Mouse (Mus musculus) ES-Bruce4 (cell line): ENCODE data around the gene Rassf10. TPM values are rescaled to one million over a fixed set of nuclear protein-coding genes. Genes with fewer than 3 reads are reported as not detected.

ENCODE experiments used
- H3K27ac ChIP-seq: 2 replicates; pipeline ENCODE4 v1.5.1; 2012; ENCODE audit warnings: low read length, inconsistent platforms; ENCODE audit not compliant: insufficient read depth
- H3K27me3 ChIP-seq: 2 replicates; pipeline ENCODE4 v1.6.1; 2012; ENCODE audit warnings: mild to moderate bottlenecking, low read length, inconsistent platforms; ENCODE audit not compliant: control insufficient read depth, poor library complexity, insufficient read depth, severe bottlenecking
- H3K36me3 ChIP-seq: 2 replicates; pipeline ENCODE4 v1.6.1; 2012; ENCODE audit warnings: inconsistent platforms, mild to moderate bottlenecking, low read length, moderate library complexity; ENCODE audit not compliant: control insufficient read depth, poor library complexity, insufficient read depth, severe bottlenecking
- H3K4me1 ChIP-seq: one replicate; pipeline ENCODE4 v1.8.1; 2011; ENCODE audit warnings: low read length; ENCODE audit not compliant: control insufficient read depth, insufficient read depth
- H3K4me3 ChIP-seq: 2 replicates; pipeline ENCODE4 v1.5.1; 2011; ENCODE audit warnings: low read depth, mild to moderate bottlenecking, low read length
- H3K9ac ChIP-seq: 2 replicates; pipeline ENCODE4 v1.6.1; 2012; ENCODE audit warnings: low read depth, mild to moderate bottlenecking, inconsistent platforms; ENCODE audit not compliant: poor library complexity, severe bottlenecking
- H3K9me3 ChIP-seq: replicated peaks from 2 replicates; pipeline ENCODE4 v1.6.1; 2012; ENCODE audit warnings: mild to moderate bottlenecking, low read length, inconsistent platforms; ENCODE audit not compliant: control insufficient read depth, poor library complexity, insufficient read depth, severe bottlenecking
- CTCF ChIP-seq: IDR thresholded peaks from one replicate; pipeline ENCODE4 v1.8.1; 2011; ENCODE audit warnings: low read depth, low read length
- EP300 ChIP-seq: IDR thresholded peaks from 2 replicates; pipeline ENCODE4 v1.6.1; 2011; ENCODE audit warnings: low read depth, low read length; ENCODE audit not compliant: insufficient read depth
- POLR2A ChIP-seq: IDR thresholded peaks from one replicate; pipeline ENCODE4 v1.8.1; 2011; ENCODE audit warnings: low read length; ENCODE audit not compliant: insufficient read depth
- polyA plus RNA-seq: library from polyadenylated mRNA; stranded (reverse); fragments of >200 nt; gene quantifications from 2 replicates; pipeline ENCODE4 v1.2.4, GENCODE M21; 2011; ENCODE audit warnings: low read depth; ENCODE audit not compliant: missing spikeins, insufficient read depth, insufficient read length

The Rassf10 gene
- polyA plus RNA-seq, 1 experiment: 0.91 TPM

DNA sequence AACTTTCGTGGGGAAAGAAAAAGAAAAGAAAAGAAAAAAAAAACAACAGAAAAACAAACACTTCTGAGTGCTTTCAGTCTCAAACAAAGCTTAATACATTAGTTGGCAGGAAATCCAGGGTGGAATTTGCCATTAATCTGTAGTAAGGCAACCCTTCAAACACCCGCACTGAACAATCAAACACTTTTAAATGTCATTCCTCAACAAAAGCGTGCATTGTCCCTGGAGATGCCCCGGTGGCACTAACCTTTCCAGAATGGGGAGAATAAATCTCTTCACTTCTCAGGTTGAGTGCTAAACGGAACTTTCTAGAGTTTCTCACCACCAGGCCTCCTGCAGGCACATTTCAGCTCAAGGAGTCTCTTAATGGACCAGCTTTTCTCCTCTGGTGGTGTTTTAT is 29.6 kb downstream of the Rassf10 start:
- H3K27me3 ChIP-seq: no peaks in the 10 kb centered on the region; the same call in 1 of the 2 replicates
- no peaks in the 10 kb centered on the region for H3K9me3 ChIP-seq
- no peak overlapping the region for H3K9ac ChIP-seq
- H3K4me3 ChIP-seq: no peak overlapping the region
- H3K36me3 ChIP-seq: no peaks in the 10 kb centered on the region
- no peak for TF ChIP-seq EP300
- TF ChIP-seq CTCF: no peak
- no peak for TF ChIP-seq POLR2A
- peaks cover 3% of the 10 kb centered on the region for H3K4me1 ChIP-seq
- no peak overlapping the region for H3K27ac ChIP-seq

DNA sequence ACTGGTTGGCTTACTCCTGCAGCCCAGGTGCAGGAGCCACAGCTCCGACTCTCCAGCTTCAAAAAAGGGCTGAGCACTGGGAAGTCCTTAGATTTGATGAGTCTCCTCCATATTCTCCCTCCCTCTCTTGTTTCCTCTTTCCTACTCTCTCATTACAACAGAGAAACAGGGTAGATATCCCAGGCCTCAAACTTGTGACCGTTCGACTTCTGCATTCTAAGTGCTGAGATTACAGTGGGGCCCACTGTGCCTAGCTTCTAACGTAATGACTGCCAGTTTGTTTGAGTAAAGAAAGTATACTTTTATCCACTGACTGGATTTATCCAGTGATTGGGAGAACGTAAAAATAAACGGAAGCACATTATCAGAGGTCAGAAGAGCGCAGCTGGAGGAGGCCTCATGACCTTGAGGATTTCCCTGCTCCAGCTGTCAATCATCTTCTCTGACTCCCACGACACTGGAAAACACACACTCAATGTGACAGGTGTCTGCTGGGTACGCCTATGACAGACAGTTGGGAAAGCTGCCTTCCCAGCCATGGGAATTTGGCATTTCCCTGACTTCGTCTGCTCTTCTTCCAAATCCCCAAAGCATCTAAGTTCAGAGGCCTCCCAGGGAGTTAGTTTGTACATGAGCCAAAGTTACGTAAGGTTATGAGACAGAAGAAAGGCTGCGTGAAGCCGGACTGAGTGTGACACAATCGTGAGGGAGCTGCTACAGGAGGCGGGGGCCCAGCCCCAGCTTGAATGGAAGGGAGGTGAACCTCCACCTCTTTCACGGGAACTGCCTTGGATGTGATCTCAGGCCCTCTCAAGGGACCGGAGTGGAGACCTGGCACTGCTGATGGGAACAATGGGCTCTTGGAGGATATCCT is 31.2 kb downstream of the Rassf10 start:
- Histone ChIP-seq H3K9me3 (no peaks in the 10 kb centered on the region), H3K36me3 (no peaks in the 10 kb centered on the region), H3K9ac (no peak overlapping the region), H3K4me3 (no peak overlapping the region), H3K4me1 (peaks cover 3% of the 10 kb centered on the region), H3K27ac (no peak overlapping the region), H3K27me3 (no peaks in the 10 kb centered on the region)
- TF ChIP-seq EP300 (no peak), POLR2A (no peak), CTCF (no peak)

DNA sequence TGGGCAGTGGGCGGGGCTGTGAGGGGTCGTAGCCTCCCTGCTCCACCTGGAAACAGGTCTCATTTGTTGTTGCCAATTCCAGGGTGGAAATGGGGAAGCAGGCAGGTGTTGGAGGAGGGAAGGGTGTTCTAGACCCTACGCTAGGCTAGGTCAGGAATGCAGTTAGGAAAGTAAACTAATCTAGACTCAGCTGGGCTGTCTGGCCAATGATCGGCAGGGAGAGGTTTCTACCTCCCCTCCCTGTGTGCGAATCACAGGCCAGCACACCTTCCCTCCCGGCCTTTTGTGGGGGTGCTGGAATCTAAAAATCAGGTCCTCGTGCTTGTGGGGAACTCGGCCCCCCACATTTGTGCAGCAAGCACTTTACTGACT is 31.8 kb downstream of the Rassf10 start:
- H3K36me3 ChIP-seq: no peaks in the 10 kb centered on the region
- TF ChIP-seq CTCF (no peak), POLR2A (no peak), EP300 (0 out of 2 replicates have a peak, but pooled peaks have one; percentile 39)
- H3K9ac ChIP-seq: no peak overlapping the region
- no peaks in the 10 kb centered on the region for H3K27me3 ChIP-seq
- no peak overlapping the region for H3K27ac ChIP-seq
- H3K4me1 ChIP-seq: peaks cover 3% of the 10 kb centered on the region
- H3K4me3 ChIP-seq: no peak overlapping the region; the same call in 1 of the 2 replicates
- no peaks in the 10 kb centered on the region for H3K9me3 ChIP-seq

DNA sequence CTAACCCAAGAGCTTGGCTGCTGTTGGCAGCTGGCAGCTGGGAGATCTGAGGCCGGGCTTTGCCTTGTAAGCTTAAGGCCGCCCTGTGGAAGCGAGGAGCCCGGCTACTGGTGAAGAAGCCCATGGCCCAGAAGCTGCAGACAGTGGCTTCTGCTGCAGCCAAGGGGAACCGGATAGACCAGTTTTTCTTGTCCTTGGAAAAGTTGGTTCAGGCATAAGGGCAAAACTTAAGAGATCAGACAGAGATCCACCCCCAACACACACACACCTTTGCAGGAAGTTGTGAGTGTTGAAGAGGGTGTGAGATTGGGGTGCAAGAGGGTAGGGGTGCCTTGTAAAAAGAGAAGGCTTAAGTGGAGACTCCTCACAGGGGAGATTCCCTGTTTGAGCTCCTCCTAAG is 39.2 kb downstream of the Rassf10 start:
- Histone ChIP-seq H3K4me1 (peaks cover 3% of the 10 kb centered on the region), H3K4me3 (peak overlapping the region; percentile 6; the same call in 1 of the 2 replicates), H3K27me3 (no peaks in the 10 kb centered on the region), H3K9me3 (no peaks in the 10 kb centered on the region), H3K36me3 (no peaks in the 10 kb centered on the region), H3K27ac (no peak overlapping the region), H3K9ac (no peak overlapping the region)
- TF ChIP-seq EP300 (0 out of 2 replicates have a peak, but pooled peaks have one; percentile 18), POLR2A (no peak), CTCF (no peak)

DNA sequence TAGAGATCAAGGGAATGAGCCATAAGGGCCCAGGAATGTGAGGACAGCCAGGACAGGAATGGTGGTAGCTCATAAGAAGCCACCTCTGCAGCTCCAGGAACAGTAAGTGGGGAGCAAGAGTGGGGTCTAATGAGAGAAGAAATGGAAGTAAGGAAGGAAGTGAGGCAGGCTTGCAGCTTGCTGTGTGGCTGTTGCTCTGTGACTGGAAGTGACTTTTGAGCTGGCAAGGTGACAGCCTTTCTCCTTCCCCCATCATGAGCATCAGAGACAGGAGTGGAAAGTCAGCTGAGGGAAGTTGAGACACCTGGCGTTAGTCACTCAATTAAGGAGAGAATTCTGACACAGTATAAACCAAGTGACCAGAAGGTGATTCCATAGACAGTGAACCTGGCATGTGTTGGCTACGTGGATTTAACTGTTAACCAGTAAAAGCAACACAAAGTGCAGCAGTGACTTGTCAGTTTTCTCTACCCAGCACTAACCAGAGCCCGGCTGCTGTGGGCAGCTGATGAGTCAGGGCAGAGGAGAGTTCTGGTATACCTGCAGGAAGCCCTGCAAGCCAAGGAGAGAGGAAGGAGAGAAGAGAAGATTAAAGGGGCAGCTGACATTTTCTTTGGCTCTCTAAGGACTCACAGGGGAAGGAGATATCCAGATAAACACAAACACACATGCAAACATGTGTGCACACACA is 49.9 kb downstream of the Rassf10 start:
- no peak for TF ChIP-seq POLR2A
- TF ChIP-seq CTCF: no peak
- no peak for TF ChIP-seq EP300
- Histone ChIP-seq H3K4me3 (no peak overlapping the region), H3K27me3 (no peaks in the 10 kb centered on the region), H3K36me3 (no peaks in the 10 kb centered on the region), H3K4me1 (peaks cover 1% of the 10 kb centered on the region), H3K9me3 (no peaks in the 10 kb centered on the region), H3K27ac (no peak overlapping the region), H3K9ac (no peak overlapping the region)
